In the genomic region with DNA sequence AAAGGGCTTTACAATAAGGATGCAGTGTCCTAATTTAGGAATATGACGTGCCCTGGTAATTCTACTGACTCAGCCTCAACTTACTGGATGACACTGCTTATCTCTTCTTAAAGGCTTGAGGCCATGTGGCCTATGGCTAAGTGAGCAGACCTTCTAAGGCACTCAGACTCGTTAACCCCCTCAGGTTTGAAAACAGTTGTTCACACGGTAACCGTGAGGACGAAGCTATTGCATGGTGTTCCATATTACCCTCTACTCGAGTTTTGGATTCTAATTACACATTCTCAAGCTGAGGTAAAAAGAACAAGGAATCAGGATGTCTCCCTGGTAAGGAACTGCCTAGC, we compare ENCODE assay signal across 9 mouse cellular contexts. TPM values are rescaled to one million over a fixed set of nuclear protein-coding genes. Genes with fewer than 3 reads are reported as not detected.
A peak's percentile ranks its signal among the peaks of the same experiment; 100 is the strongest.
DNase-seq lines count a peak whose midpoint lies in the region; ATAC-seq and TF ChIP-seq lines count a peak whose summit lies in the region.
"Had no signal": no experiment of that assay in that cellular context is flagged by ENCODE, and none has a peak within 500 bp of the region (broad histone marks: within the 10 kb centered on the region; RNA-seq: fewer than 3 reads in every experiment).

No protein-coding gene starts in this region.

- no peak for DNase-seq in kidney, adult 9 months
- no peak for DNase-seq in Patski (ENCODE audit: low read depth, low spot score)
- DNase-seq in heart, postnatal 0 days (ENCODE audit: low spot score), result no peak
- no peak for DNase-seq in ovary, adult 18-20 months (ENCODE audit: low spot score)
- DNase-seq in adrenal gland, postnatal 14 days, result no peak
- DNase-seq in left cerebral cortex, postnatal 25 days (ENCODE audit: low spot score in 2 of 2), result no peak

- H3K4me1 ChIP-seq in kidney, embryonic 15.5 days, result peaks cover 15% of the 10 kb centered on the region
- H3K4me1 ChIP-seq in heart, postnatal 0 days (ENCODE audit: control insufficient read depth, insufficient read depth), result peaks cover 19% of the 10 kb centered on the region

- in situ Hi-C loops in Patski (cut with MboI; ENCODE audit: low pct_unique_long_range_greater_than_20kb), result loop anchor here (5.0 to 25.0 kb wide), 2 partner anchors 122 to 262 kb away; no protein-coding TSS in a partner anchor

- no peak for TF ChIP-seq EP300 in heart, postnatal 0 days (IDR thresholded peaks at IDR 0.05; ENCODE audit: low read depth)

- POLR2A ChIA-PET in Patski (lab: Charles Lee), result no interaction called here

- intact Hi-C loops in left cerebral cortex, postnatal 25 days (cut with DNase I), result loop anchor here (1.0 to 2.0 kb wide), 2 partner anchors 38 to 121 kb away; partner anchors contain the start of gene Haus6

- H3K36me3 ChIP-seq in kidney, embryonic 15.5 days, result peaks cover 4% of the 10 kb centered on the region; the same call in 1 of the 2 replicates
- H3K36me3 ChIP-seq in heart, postnatal 0 days (replicated peaks; ENCODE audit: control insufficient read depth, insufficient read depth, low read length), result 0 out of 2 replicates have a peak, but pooled peaks cover 7% of the 10 kb centered on the region

- H3K4me2 ChIP-seq in kidney, embryonic 15.5 days, result peak overlapping the region; percentile 73
- H3K4me2 ChIP-seq in heart, postnatal 0 days (ENCODE audit: low read depth, low read length), result peak overlapping the region; percentile 75

- no peak for TF ChIP-seq CTCF in Patski (IDR thresholded peaks at IDR 0.05)
- TF ChIP-seq CTCF in heart, postnatal 0 days (IDR thresholded peaks at IDR 0.05; ENCODE audit: low read depth), result no peak

- peak overlapping the region; percentile 99 for H3K27ac ChIP-seq in kidney, embryonic 15.5 days
- H3K27ac ChIP-seq in heart, postnatal 0 days (ENCODE audit: low read depth), result peak overlapping the region; percentile 93

- H3K9ac ChIP-seq in kidney, embryonic 15.5 days, result peak overlapping the region; percentile 95
- H3K9ac ChIP-seq in heart, postnatal 0 days (replicated peaks; ENCODE audit: low read depth, low read length), result peak overlapping the region; percentile 85

- ATAC-seq in kidney, embryonic 15.5 days (replicated peaks; ENCODE audit: low FRiP score), result peak; percentile 55
- ATAC-seq in Patski, result peak; percentile 7
- ATAC-seq in heart, postnatal 0 days (ENCODE audit: insufficient read depth, low read depth), result no peak
- ATAC-seq in megakaryocyte-erythroid progenitor cell, adult 5-6 weeks (replicated peaks; ENCODE audit: low FRiP score, low TSS enrichment, poor library complexity, severe bottlenecking), result peak; percentile 24

- H3K4me3 ChIP-seq in kidney, embryonic 15.5 days (replicated peaks), result peak overlapping the region; percentile 89
- H3K4me3 ChIP-seq in heart, postnatal 0 days (ENCODE audit: low read depth, low read length), result peak overlapping the region; percentile 77

- WGBS in kidney, embryonic 15.5 days, result 15% methylated on average over 6 of the region's 6 CpGs
- WGBS in heart, postnatal 0 days, result 14% methylated on average over 6 of the region's 6 CpGs

- H3K27me3 ChIP-seq in kidney, embryonic 15.5 days, result 0 out of 2 replicates have a peak, but pooled peaks cover 3% of the 10 kb centered on the region
- no peaks in the 10 kb centered on the region for H3K27me3 ChIP-seq in Patski
- H3K27me3 ChIP-seq in heart, postnatal 0 days (ENCODE audit: control insufficient read depth, insufficient read depth, low read length), result no peaks in the 10 kb centered on the region

- CTCF ChIA-PET in Patski (lab: Charles Lee), result interaction anchor here (1.0 kb wide), 1 partner anchor 33 kb away, joined by 3 read pairs; no protein-coding TSS in a partner anchor

- H3K9me3 ChIP-seq in kidney, embryonic 15.5 days (replicated peaks), result no peaks in the 10 kb centered on the region
- no peaks in the 10 kb centered on the region for H3K9me3 ChIP-seq in heart, postnatal 0 days (replicated peaks; ENCODE audit: control insufficient read depth, low read length)

RNA-seq across cellular contexts. Expression of gene Rraga, which starts 0.6 kb away (rescaled TPM):
- 82.4 and 83.1 TPM in 2 replicates for polyA plus RNA-seq in kidney, embryonic 15.5 days (2015; fragmentation: Nextera tagmentation; extraction: Ambion mirVana)
- 66.0 TPM for polyA plus RNA-seq in Patski (2021)
- total RNA-seq in heart, postnatal 0 days (2014; rRNA removed; ENCODE audit: low replicate concordance), result 8.5 and 14.7 TPM in 2 replicates
- 49.2 and 50.7 TPM in 2 replicates for polyA plus RNA-seq in heart, postnatal 0 days (2015; fragmentation: Nextera tagmentation; extraction: Ambion mirVana)
- total RNA-seq in megakaryocyte-erythroid progenitor cell, adult 5-6 weeks (2014; fragmentation: Nextera tagmentation), result 26.8 and 36.0 TPM in 2 replicates
- total RNA-seq in megakaryocyte-erythroid progenitor cell, adult 5-6 weeks (2017), result 6.0 and 11.4 TPM in 2 replicates
- total RNA-seq in adrenal gland, postnatal 14 days (2021), result 86.2 and 92.5 TPM in 2 replicates
- 100 to 1,000 TPM; 142 to 149 TPM for total RNA-seq in left cerebral cortex, postnatal 25 days (2021)

RNA-seq across cellular contexts. Expression of gene Saxo1, which starts 16.8 kb away (rescaled TPM):
- 0.19 TPM in 1 of 2 replicates, not detected in the other for polyA plus RNA-seq in kidney, embryonic 15.5 days (2015; fragmentation: Nextera tagmentation; extraction: Ambion mirVana)
- polyA plus RNA-seq in Patski (2021), result not detected
- total RNA-seq in heart, postnatal 0 days (2014; rRNA removed; ENCODE audit: low replicate concordance), result not detected in 2 replicates
- not detected in 2 replicates for polyA plus RNA-seq in heart, postnatal 0 days (2015; fragmentation: Nextera tagmentation; extraction: Ambion mirVana)
- not detected in 2 replicates for total RNA-seq in megakaryocyte-erythroid progenitor cell, adult 5-6 weeks (2014; fragmentation: Nextera tagmentation)
- not detected in 2 replicates for total RNA-seq in megakaryocyte-erythroid progenitor cell, adult 5-6 weeks (2017)
- not detected in 2 replicates for total RNA-seq in adrenal gland, postnatal 14 days (2021)
- total RNA-seq in left cerebral cortex, postnatal 25 days (2021), result not detected
- polyA plus RNA-seq: brain, embryonic 14.5 days had no signal

RNA-seq across cellular contexts. Expression of gene Haus6, which starts 36.9 kb away (rescaled TPM):
- 19.3 and 20.7 TPM in 2 replicates for polyA plus RNA-seq in kidney, embryonic 15.5 days (2015; fragmentation: Nextera tagmentation; extraction: Ambion mirVana)
- polyA plus RNA-seq in Patski (2021), result 6.2 TPM
- 2.9 and 6.5 TPM in 2 replicates for total RNA-seq in heart, postnatal 0 days (2014; rRNA removed; ENCODE audit: low replicate concordance)
- polyA plus RNA-seq in heart, postnatal 0 days (2015; fragmentation: Nextera tagmentation; extraction: Ambion mirVana), result 3.8 and 4.5 TPM in 2 replicates
- 29.5 and 37.0 TPM in 2 replicates for total RNA-seq in megakaryocyte-erythroid progenitor cell, adult 5-6 weeks (2014; fragmentation: Nextera tagmentation)
- 34.7 and 35.2 TPM in 2 replicates for total RNA-seq in megakaryocyte-erythroid progenitor cell, adult 5-6 weeks (2017)
- 8.3 and 10.9 TPM in 2 replicates for total RNA-seq in adrenal gland, postnatal 14 days (2021)
- total RNA-seq in left cerebral cortex, postnatal 25 days (2021), result 1 to 10 TPM; 6.7 to 9.0 TPM
